Mouse (Mus musculus): ENCODE data around the gene Ankrd65. TPM values are rescaled to one million over a fixed set of nuclear protein-coding genes. Genes with fewer than 3 reads are reported as not detected.

Gene Ankrd65
- polyA plus RNA-seq, 1 experiment from 2014 or later = not detected

GRCm38 (mm10) chr4:155802075-155802474, 11.8 kb downstream of the Ankrd65 start:
- Histone ChIP-seq H3K27ac (ENCODE audit: low read length) (no peak overlapping the region), H3K27me3 (replicated peaks; ENCODE audit: control insufficient read depth, insufficient read depth, low read length) (no peaks in the 10 kb centered on the region), H3K4me3 (replicated peaks; ENCODE audit: low read length) (no peak overlapping the region), H3K9ac (replicated peaks; ENCODE audit: low read depth, low read length) (no peak overlapping the region), H3K4me2 (ENCODE audit: low read length) (no peak overlapping the region), H3K9me3 (ENCODE audit: control insufficient read depth, low read length) (no peaks in the 10 kb centered on the region), H3K36me3 (ENCODE audit: control insufficient read depth, insufficient read depth) (no peaks in the 10 kb centered on the region), H3K4me1 (replicated peaks; ENCODE audit: control insufficient read depth, insufficient read depth, low read length) (peaks cover 19% of the 10 kb centered on the region)
- ATAC-seq = no peak
- 86% methylated on average over 1 of the region's 1 CpGs for WGBS

GRCm38 (mm10) chr4:155802741-155803339, 12.6 kb downstream of the Ankrd65 start, which contains the start of gene Mrpl20:
TSS of gene Mrpl20 (plus strand) at chr4:155802878.
- H3K4me3 ChIP-seq (replicated peaks; ENCODE audit: low read length) = peak within 1 kb of the TSS; percentile 93
- H3K27me3 ChIP-seq (replicated peaks; ENCODE audit: control insufficient read depth, insufficient read depth, low read length) = no peaks in the 10 kb centered on the region
- H3K9me3 ChIP-seq (ENCODE audit: control insufficient read depth, low read length) = no peaks in the 10 kb centered on the region
- H3K4me1 ChIP-seq (replicated peaks; ENCODE audit: control insufficient read depth, insufficient read depth, low read length) = peaks cover 19% of the 10 kb centered on the region
- ATAC-seq = peak; percentile 27; the same call in 1 of the 2 replicates
- H3K4me2 ChIP-seq (ENCODE audit: low read length) = peak within 1 kb of the TSS; percentile 79
- WGBS = 14% methylated on average over 12 of the region's 12 CpGs
- peak within 1 kb of the TSS; percentile 78 for H3K27ac ChIP-seq (ENCODE audit: low read length)
- H3K36me3 ChIP-seq (ENCODE audit: control insufficient read depth, insufficient read depth) = peaks cover under 1% of the 10 kb centered on the region; the same call in 1 of the 2 replicates
- peak within 1 kb of the TSS; percentile 83 for H3K9ac ChIP-seq (replicated peaks; ENCODE audit: low read depth, low read length)

- H3K4me2 ChIP-seq (ENCODE audit: low read length) = peak overlapping the region; percentile 79
- H3K36me3 ChIP-seq (ENCODE audit: control insufficient read depth, insufficient read depth) = peaks cover 4% of the 10 kb centered on the region
- H3K9ac ChIP-seq (replicated peaks; ENCODE audit: low read depth, low read length) = peak overlapping the region; percentile 83
- under 1% methylated on average over 58 of the region's 58 CpGs for WGBS
- H3K4me3 ChIP-seq (replicated peaks; ENCODE audit: low read length) = peak overlapping the region; percentile 93
- H3K27me3 ChIP-seq (replicated peaks; ENCODE audit: control insufficient read depth, insufficient read depth, low read length) = no peaks in the 10 kb centered on the region
- peak overlapping the region; percentile 78 for H3K27ac ChIP-seq (ENCODE audit: low read length)
- peaks cover 19% of the 10 kb centered on the region for H3K4me1 ChIP-seq (replicated peaks; ENCODE audit: control insufficient read depth, insufficient read depth, low read length)
- no peaks in the 10 kb centered on the region for H3K9me3 ChIP-seq (ENCODE audit: control insufficient read depth, low read length)
- peak; percentile 99 for ATAC-seq
Measured at GRCm38 (mm10) chr4:155803340-155804041, 13.3 kb downstream of the Ankrd65 start.

GRCm38 (mm10) chr4:155807841-155808240, 17.6 kb downstream of the Ankrd65 start:
- WGBS = 92% methylated on average over 3 of the region's 3 CpGs
- Histone ChIP-seq H3K4me1 (replicated peaks; ENCODE audit: control insufficient read depth, insufficient read depth, low read length) (peaks cover 23% of the 10 kb centered on the region), H3K4me2 (ENCODE audit: low read length) (no peak overlapping the region), H3K4me3 (replicated peaks; ENCODE audit: low read length) (no peak overlapping the region), H3K36me3 (ENCODE audit: control insufficient read depth, insufficient read depth) (peaks cover 21% of the 10 kb centered on the region), H3K9ac (replicated peaks; ENCODE audit: low read depth, low read length) (no peak overlapping the region), H3K27ac (ENCODE audit: low read length) (no peak overlapping the region), H3K27me3 (replicated peaks; ENCODE audit: control insufficient read depth, insufficient read depth, low read length) (no peaks in the 10 kb centered on the region), H3K9me3 (ENCODE audit: control insufficient read depth, low read length) (no peaks in the 10 kb centered on the region)
- ATAC-seq = no peak

GRCm38 (mm10) chr4:155811929-155812664, 21.9 kb downstream of the Ankrd65 start, which contains the start of gene Ccnl2:
TSS of gene Ccnl2 (plus strand) at chr4:155812489.
- Histone ChIP-seq H3K9me3 (ENCODE audit: control insufficient read depth, low read length) (no peaks in the 10 kb centered on the region), H3K9ac (replicated peaks; ENCODE audit: low read depth, low read length) (peak within 1 kb of the TSS; percentile 97), H3K4me1 (replicated peaks; ENCODE audit: control insufficient read depth, insufficient read depth, low read length) (peaks cover 22% of the 10 kb centered on the region), H3K27ac (ENCODE audit: low read length) (peak within 1 kb of the TSS; percentile 86), H3K27me3 (replicated peaks; ENCODE audit: control insufficient read depth, insufficient read depth, low read length) (no peaks in the 10 kb centered on the region), H3K4me2 (ENCODE audit: low read length) (peak within 1 kb of the TSS; percentile 88), H3K4me3 (replicated peaks; ENCODE audit: low read length) (peak within 1 kb of the TSS; percentile 90), H3K36me3 (ENCODE audit: control insufficient read depth, insufficient read depth) (peaks cover 43% of the 10 kb centered on the region)
- ATAC-seq = peak; percentile 100
- under 1% methylated on average over 60 of the region's 60 CpGs for WGBS

- Histone ChIP-seq H3K4me3 (replicated peaks; ENCODE audit: low read length) (peak overlapping the region; percentile 90), H3K27me3 (replicated peaks; ENCODE audit: control insufficient read depth, insufficient read depth, low read length) (no peaks in the 10 kb centered on the region), H3K27ac (ENCODE audit: low read length) (peak overlapping the region; percentile 84), H3K9me3 (ENCODE audit: control insufficient read depth, low read length) (no peaks in the 10 kb centered on the region), H3K4me1 (replicated peaks; ENCODE audit: control insufficient read depth, insufficient read depth, low read length) (peaks cover 22% of the 10 kb centered on the region), H3K4me2 (ENCODE audit: low read length) (peak overlapping the region; percentile 88), H3K36me3 (ENCODE audit: control insufficient read depth, insufficient read depth) (peaks cover 46% of the 10 kb centered on the region), H3K9ac (replicated peaks; ENCODE audit: low read depth, low read length) (peak overlapping the region; percentile 97)
- ATAC-seq = peak; percentile 29
- WGBS = under 1% methylated on average over 48 of the region's 49 CpGs
Measured at GRCm38 (mm10) chr4:155812665-155813181, 22.5 kb downstream of the Ankrd65 start.

GRCm38 (mm10) chr4:155817533-155817932, 27.3 kb downstream of the Ankrd65 start:
- Histone ChIP-seq H3K27me3 (replicated peaks; ENCODE audit: control insufficient read depth, insufficient read depth, low read length) (no peaks in the 10 kb centered on the region), H3K9me3 (ENCODE audit: control insufficient read depth, low read length) (no peaks in the 10 kb centered on the region), H3K4me1 (replicated peaks; ENCODE audit: control insufficient read depth, insufficient read depth, low read length) (peaks cover 17% of the 10 kb centered on the region), H3K36me3 (ENCODE audit: control insufficient read depth, insufficient read depth) (peaks cover 60% of the 10 kb centered on the region), H3K4me2 (ENCODE audit: low read length) (no peak overlapping the region), H3K4me3 (replicated peaks; ENCODE audit: low read length) (no peak overlapping the region), H3K9ac (replicated peaks; ENCODE audit: low read depth, low read length) (no peak overlapping the region), H3K27ac (ENCODE audit: low read length) (no peak overlapping the region)
- no peak for ATAC-seq
- 71% methylated on average over 4 of the region's 4 CpGs for WGBS

GRCm38 (mm10) chr4:155821025-155821424, 30.8 kb downstream of the Ankrd65 start:
- Histone ChIP-seq H3K36me3 (ENCODE audit: control insufficient read depth, insufficient read depth) (peaks cover 75% of the 10 kb centered on the region), H3K27me3 (replicated peaks; ENCODE audit: control insufficient read depth, insufficient read depth, low read length) (no peaks in the 10 kb centered on the region), H3K4me3 (replicated peaks; ENCODE audit: low read length) (no peak overlapping the region), H3K4me1 (replicated peaks; ENCODE audit: control insufficient read depth, insufficient read depth, low read length) (no peaks in the 10 kb centered on the region), H3K9me3 (ENCODE audit: control insufficient read depth, low read length) (no peaks in the 10 kb centered on the region), H3K27ac (ENCODE audit: low read length) (no peak overlapping the region), H3K9ac (replicated peaks; ENCODE audit: low read depth, low read length) (no peak overlapping the region), H3K4me2 (ENCODE audit: low read length) (no peak overlapping the region)
- ATAC-seq = no peak
- 76% methylated on average over 7 of the region's 7 CpGs for WGBS

GRCm38 (mm10) chr4:155823443-155823842, 33.2 kb downstream of the Ankrd65 start:
- H3K27me3 ChIP-seq (replicated peaks; ENCODE audit: control insufficient read depth, insufficient read depth, low read length) = no peaks in the 10 kb centered on the region

More at GRCm38 (mm10) chr4:155823443-155823842, 33.2 kb downstream of the Ankrd65 start:
- Histone ChIP-seq H3K4me1 (replicated peaks; ENCODE audit: control insufficient read depth, insufficient read depth, low read length) (no peaks in the 10 kb centered on the region), H3K9ac (replicated peaks; ENCODE audit: low read depth, low read length) (no peak overlapping the region), H3K9me3 (ENCODE audit: control insufficient read depth, low read length) (no peaks in the 10 kb centered on the region), H3K4me2 (ENCODE audit: low read length) (no peak overlapping the region), H3K27ac (ENCODE audit: low read length) (no peak overlapping the region), H3K36me3 (ENCODE audit: control insufficient read depth, insufficient read depth) (peaks cover 63% of the 10 kb centered on the region), H3K4me3 (replicated peaks; ENCODE audit: low read length) (no peak overlapping the region)
- no peak for ATAC-seq
- WGBS = 97% methylated on average over 16 of the region's 16 CpGs
